8 mouse cellular contexts compared by ENCODE assay signal in genomic region chr14:14013252-14013711, GRCm38 (mm10). TPM values are rescaled to one million over a fixed set of nuclear protein-coding genes. Genes with fewer than 3 reads are reported as not detected.
DNase-seq lines count a peak whose midpoint lies in the region; ATAC-seq and TF ChIP-seq lines count a peak whose summit lies in the region.

No protein-coding gene starts in this region.

- H3K4me2 ChIP-seq in forebrain, embryonic 14.5 days (ENCODE audit: low read length), result peak overlapping the region; percentile 73
- H3K4me2 ChIP-seq in limb, embryonic 11.5 days (ENCODE audit: low read depth, severe bottlenecking), result peak overlapping the region; percentile 78
- H3K4me2 ChIP-seq in midbrain, embryonic 14.5 days (ENCODE audit: low read length), result peak overlapping the region; percentile 92

- peak overlapping the region; percentile 97 for H3K27ac ChIP-seq in gastrocnemius, adult 2 months
- peak overlapping the region; percentile 99 for H3K27ac ChIP-seq in bone marrow, adult 2 months (ENCODE audit: control insufficient read depth, insufficient read depth, low read depth, low read length, poor library complexity)
- peak overlapping the region; percentile 99 for H3K27ac ChIP-seq in forebrain, embryonic 14.5 days (ENCODE audit: low read depth, low read length)
- peak overlapping the region; percentile 98; the same call in 1 of the 2 replicates for H3K27ac ChIP-seq in limb, embryonic 11.5 days (replicated peaks; ENCODE audit: low read depth, low read length)
- H3K27ac ChIP-seq in midbrain, embryonic 14.5 days (replicated peaks; ENCODE audit: low read depth, low read length), result peak overlapping the region; percentile 99

- intact Hi-C loops in gastrocnemius, adult 2 months (cut with DNase I), result loop anchor here (5.0 to 10.0 kb wide), 3 partner anchors 51 to 84 kb away; partner anchors contain the start of genes Atxn7 and Thoc7

- DNase-seq in gastrocnemius, adult 2 months, result no peak
- no peak for DNase-seq in gastrocnemius, postnatal 4 days (ENCODE audit: low spot score in 2 of 2)
- peak; percentile 57 for DNase-seq in 3T3-L1 (ENCODE audit: low read depth, low spot score)
- DNase-seq in forebrain, embryonic 14.5 days (ENCODE audit: low spot score), result peak; percentile 28
- peak; percentile 59 for DNase-seq in limb, embryonic 11.5 days (ENCODE audit: low spot score)
- peak; percentile 59 for DNase-seq in midbrain, embryonic 14.5 days
- DNase-seq in gastrocnemius, postnatal 10 days, result no peak

- peak overlapping the region; percentile 77 for H3K4me3 ChIP-seq in gastrocnemius, adult 2 months
- H3K4me3 ChIP-seq in bone marrow, adult 2 months (replicated peaks; ENCODE audit: control insufficient read depth, low read depth, low read length), result peak overlapping the region; percentile 96
- H3K4me3 ChIP-seq in forebrain, embryonic 14.5 days (ENCODE audit: low read depth, low read length), result peak overlapping the region; percentile 82
- H3K4me3 ChIP-seq in limb, embryonic 11.5 days (ENCODE audit: low read depth, low read length), result peak overlapping the region; percentile 60
- H3K4me3 ChIP-seq in midbrain, embryonic 14.5 days (replicated peaks; ENCODE audit: low read depth, low read length), result peak overlapping the region; percentile 75

- H3K9ac ChIP-seq in forebrain, embryonic 14.5 days (ENCODE audit: low read length), result peak overlapping the region; percentile 99
- H3K9ac ChIP-seq in limb, embryonic 11.5 days (ENCODE audit: low read length), result peak overlapping the region; percentile 96
- peak overlapping the region; percentile 99 for H3K9ac ChIP-seq in midbrain, embryonic 14.5 days (replicated peaks; ENCODE audit: low read length)

- 1% methylated on average over 24 of the region's 27 CpGs for WGBS in bone marrow, adult 2 months
- WGBS in forebrain, embryonic 14.5 days, result 1% methylated on average over 26 of the region's 27 CpGs
- under 1% methylated on average over 15 of the region's 27 CpGs for WGBS in limb, embryonic 11.5 days
- under 1% methylated on average over 26 of the region's 27 CpGs for WGBS in midbrain, embryonic 14.5 days

- H3K9me3 ChIP-seq in forebrain, embryonic 14.5 days (replicated peaks; ENCODE audit: control insufficient read depth, low read length), result no peaks in the 10 kb centered on the region
- H3K9me3 ChIP-seq in limb, embryonic 11.5 days (ENCODE audit: control insufficient read depth, low read length), result no peaks in the 10 kb centered on the region
- H3K9me3 ChIP-seq in midbrain, embryonic 14.5 days (ENCODE audit: control insufficient read depth, low read length), result no peaks in the 10 kb centered on the region

- ATAC-seq in forebrain, embryonic 14.5 days, result peak; percentile 55
- peak; percentile 67; the same call in 1 of the 2 replicates for ATAC-seq in limb, embryonic 11.5 days (ENCODE audit: insufficient number of reproducible peaks, low FRiP score, low TSS enrichment, low read depth)
- peak; percentile 76 for ATAC-seq in midbrain, embryonic 14.5 days (ENCODE audit: low FRiP score, low TSS enrichment)

- no peaks in the 10 kb centered on the region for H3K27me3 ChIP-seq in forebrain, embryonic 14.5 days (replicated peaks; ENCODE audit: control insufficient read depth, insufficient read depth, low read length)
- H3K27me3 ChIP-seq in limb, embryonic 11.5 days (ENCODE audit: control insufficient read depth, insufficient read depth, low read length), result no peaks in the 10 kb centered on the region
- no peaks in the 10 kb centered on the region for H3K27me3 ChIP-seq in midbrain, embryonic 14.5 days (ENCODE audit: control insufficient read depth, insufficient read depth, low read length)

- H3K4me1 ChIP-seq in bone marrow, adult 2 months (ENCODE audit: control insufficient read depth, insufficient read depth, low read length), result no peaks in the 10 kb centered on the region
- H3K4me1 ChIP-seq in forebrain, embryonic 14.5 days (ENCODE audit: control insufficient read depth, insufficient read depth, low read length), result peaks cover 4% of the 10 kb centered on the region; the same call in 1 of the 2 replicates
- H3K4me1 ChIP-seq in limb, embryonic 11.5 days (ENCODE audit: control insufficient read depth, insufficient read depth, low read length), result no peaks in the 10 kb centered on the region
- peaks cover 8% of the 10 kb centered on the region for H3K4me1 ChIP-seq in midbrain, embryonic 14.5 days (ENCODE audit: control insufficient read depth, insufficient read depth, low read length)

- no peak; the same call in 1 of the 2 replicates for TF ChIP-seq POLR2A in bone marrow, adult 2 months (IDR thresholded peaks at IDR 0.05; ENCODE audit: borderline replicate concordance, control insufficient read depth, low read depth, low read length)

- no peak for TF ChIP-seq CTCF in gastrocnemius, adult 2 months (IDR thresholded peaks at IDR 0.05)
- TF ChIP-seq CTCF in bone marrow, adult 2 months (IDR thresholded peaks at IDR 0.05; ENCODE audit: control insufficient read depth, insufficient read depth, low read length), result no peak

- 0 out of 2 replicates have a peak, but pooled peaks cover 3% of the 10 kb centered on the region for H3K36me3 ChIP-seq in forebrain, embryonic 14.5 days (ENCODE audit: control insufficient read depth, insufficient read depth, low read length)
- H3K36me3 ChIP-seq in limb, embryonic 11.5 days (ENCODE audit: control insufficient read depth, insufficient read depth, low read length), result no peaks in the 10 kb centered on the region
- no peaks in the 10 kb centered on the region for H3K36me3 ChIP-seq in midbrain, embryonic 14.5 days (ENCODE audit: control insufficient read depth, insufficient read depth, low read length)

RNA-seq across cellular contexts. Expression of gene Thoc7, which starts 51.6 kb away (rescaled TPM):
- total RNA-seq in gastrocnemius, adult 2 months (2021), result 100 to 1,000 TPM; 125 to 155 TPM
- total RNA-seq in gastrocnemius, postnatal 4 days (2021), result 100 to 1,000 TPM; 101 to 109 TPM
- polyA plus RNA-seq in bone marrow, adult 2 months (2011; ENCODE audit: insufficient read depth, insufficient read length, low replicate concordance, missing spikeins), result 63.9 and 71.1 TPM in 2 replicates
- polyA plus RNA-seq in forebrain, embryonic 14.5 days (2014; fragmentation: Nextera tagmentation; extraction: Ambion mirVana), result 208 and 217 TPM in 2 replicates
- polyA plus RNA-seq in limb, embryonic 11.5 days (2014; fragmentation: Nextera tagmentation; extraction: Ambion mirVana), result 260 and 265 TPM in 2 replicates
- 198 and 218 TPM in 2 replicates for polyA plus RNA-seq in midbrain, embryonic 14.5 days (2014; fragmentation: Nextera tagmentation; extraction: Ambion mirVana)
- total RNA-seq in gastrocnemius, postnatal 10 days (2021), result 100 to 1,000 TPM; 128 to 132 TPM

RNA-seq across cellular contexts. Expression of gene Atxn7, which starts 52.0 kb away (rescaled TPM):
- 10 to 100 TPM; 18.1 to 20.5 TPM for total RNA-seq in gastrocnemius, adult 2 months (2021)
- 10 to 100 TPM; 14.8 to 21.3 TPM for total RNA-seq in gastrocnemius, postnatal 4 days (2021)
- 6.7 and 22.4 TPM in 2 replicates for polyA plus RNA-seq in bone marrow, adult 2 months (2011; ENCODE audit: insufficient read depth, insufficient read length, low replicate concordance, missing spikeins)
- polyA plus RNA-seq in forebrain, embryonic 14.5 days (2014; fragmentation: Nextera tagmentation; extraction: Ambion mirVana), result 3.5 and 3.6 TPM in 2 replicates
- polyA plus RNA-seq in limb, embryonic 11.5 days (2014; fragmentation: Nextera tagmentation; extraction: Ambion mirVana), result 4.6 and 4.7 TPM in 2 replicates
- 4.2 and 4.6 TPM in 2 replicates for polyA plus RNA-seq in midbrain, embryonic 14.5 days (2014; fragmentation: Nextera tagmentation; extraction: Ambion mirVana)
- 10 to 100 TPM; 14.9 to 15.4 TPM for total RNA-seq in gastrocnemius, postnatal 10 days (2021)

Comparison
In these comparisons a context has a peak if more than half of its experiments do, and no peak if none do; other contexts are left out.
1. DNase-seq: peak in 3T3-L1 (single experiment), forebrain, embryonic 14.5 days (single experiment), limb, embryonic 11.5 days (single experiment) and midbrain, embryonic 14.5 days (single experiment); none in gastrocnemius, adult 2 months (single experiment), gastrocnemius, postnatal 4 days (0 of 2) and gastrocnemius, postnatal 10 days (single experiment).
2. Peak in every context shown above with its lines, with median percentiles within 50 percentile points of each other: H3K27ac ChIP-seq, H3K4me3 ChIP-seq, ATAC-seq, H3K4me2 ChIP-seq and H3K9ac ChIP-seq.